Mouse (Mus musculus) bone marrow macrophage, adult 2 months (primary cell): ENCODE measurements at regions not wholly inside any gene's neighbourhood (a gene's known extent, or its start where the extent isn't known, plus 50 kb on each side); places are given as distances from the start of the nearest gene placed in this dataset.

ENCODE experiments used
- CTCF ChIP-seq: IDR thresholded peaks from 2 replicates; pipeline ENCODE4 v1.5.1; 2012; ENCODE audit warnings: low read depth, mild to moderate bottlenecking, low read length, moderate library complexity
- POLR2A ChIP-seq: IDR thresholded peaks from 2 replicates; pipeline ENCODE4 v1.6.1; 2012; ENCODE audit warnings: mild to moderate bottlenecking, low read depth, low read length, borderline replicate concordance

DNA sequence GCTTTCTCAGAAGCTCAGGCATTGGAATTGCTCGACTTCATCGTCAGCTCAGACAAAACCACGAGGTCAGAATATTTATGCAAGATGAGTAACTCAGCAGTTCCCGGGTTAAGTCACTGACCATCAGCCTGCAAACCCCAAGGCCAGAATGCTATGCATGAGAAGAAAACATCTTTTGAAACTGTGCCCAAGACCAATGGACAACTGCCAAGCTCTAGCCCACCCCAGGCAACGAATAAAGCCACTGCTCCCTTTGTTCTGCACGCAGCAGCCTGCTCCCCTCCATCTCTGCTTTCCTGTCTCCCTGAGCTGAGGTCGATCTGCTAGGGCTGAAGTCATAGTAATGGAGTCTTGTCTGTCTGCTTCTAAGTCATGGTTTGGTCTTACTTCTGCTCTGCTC lies 61.7 kb upstream of the Gpc1 start:
- TF ChIP-seq CTCF = no peak
- no peak for TF ChIP-seq POLR2A
